Mouse (Mus musculus) kidney, adult 2 months (tissue): ENCODE results near the gene Bod1. TPM values are rescaled to one million over a fixed set of nuclear protein-coding genes. Genes with fewer than 3 reads are reported as not detected.

Source experiments
- DNase-seq: peaks from one replicate; pipeline ENCODE4 v3.0.0; 2021
- H3K27ac ChIP-seq: fragments of 200-500 bp; 2 replicates; pipeline ENCODE4 v1.5.1; 2012; ENCODE audit warnings: low read depth, low read length, control low read depth, inconsistent platforms; ENCODE audit not compliant: insufficient read depth
- H3K27me3 ChIP-seq: fragments of 200-500 bp; replicated peaks from 2 replicates; pipeline ENCODE4 v1.6.1; 2012; ENCODE audit warnings: mild to moderate bottlenecking, moderate library complexity, low read length, inconsistent platforms; ENCODE audit not compliant: control insufficient read depth, insufficient read depth
- H3K36me3 ChIP-seq: fragments of 200-500 bp; 2 replicates; pipeline ENCODE4 v1.6.1; 2012; ENCODE audit warnings: mild to moderate bottlenecking, moderate library complexity, low read length, inconsistent platforms; ENCODE audit not compliant: control insufficient read depth, insufficient read depth
- H3K4me1 ChIP-seq: fragments of 200-500 bp; 2 replicates; pipeline ENCODE4 v1.6.1; 2011; ENCODE audit warnings: low read length; ENCODE audit not compliant: control insufficient read depth, insufficient read depth
- H3K4me3 ChIP-seq: fragments of 200-500 bp; 2 replicates; pipeline ENCODE4 v1.5.1; 2011; ENCODE audit warnings: mild to moderate bottlenecking, low read depth, low read length, control low read depth; ENCODE audit not compliant: insufficient read depth
- CTCF ChIP-seq: fragments of 200-500 bp; conservative IDR thresholded peaks from 2 replicates; pipeline ENCODE4 v1.5.1; 2011; ENCODE audit warnings: low read depth, mild to moderate bottlenecking, control low read depth, low read length, moderate library complexity, mixed read lengths; ENCODE audit not compliant: insufficient read depth, insufficient read length
- POLR2A ChIP-seq: fragments of 200-500 bp; IDR thresholded peaks from one replicate; pipeline ENCODE4 v1.6.1; 2011; ENCODE audit warnings: low read depth, low read length, control low read depth
- WGBS: fragments of 180-500 bp; shearing (Covaris S2); methylation state at CpG from one replicate; pipeline ENCODE4 v1.1.7; 2018; 5-methylcytosine and 5-hydroxymethylcytosine counted together
- polyA plus RNA-seq: library from polyadenylated mRNA; depleted of rRNA; stranded (reverse); fragments of >200 nt; gene quantifications from 2 replicates; pipeline ENCODE4 v1.2.3, GENCODE M21; 2012

The Bod1 gene
- polyA plus RNA-seq, 1 experiment: 137 TPM

GRCm38 (mm10) chr11:31684126-31684525, 12.4 kb upstream of the Bod1 start:
- Histone ChIP-seq H3K4me3 (no peak overlapping the region), H3K4me1 (peaks cover 8% of the 10 kb centered on the region; the same call in 1 of the 2 replicates), H3K36me3 (no peaks in the 10 kb centered on the region), H3K27me3 (no peaks in the 10 kb centered on the region), H3K27ac (no peak overlapping the region)
- WGBS: 81% methylated on average over 2 of the region's 2 CpGs
- TF ChIP-seq CTCF: no peak
- no peak for TF ChIP-seq POLR2A
- no peak for DNase-seq

- peak; percentile 45 for DNase-seq
- Histone ChIP-seq H3K4me3 (no peak overlapping the region), H3K27ac (no peak overlapping the region), H3K36me3 (no peaks in the 10 kb centered on the region), H3K4me1 (peaks cover 2% of the 10 kb centered on the region; the same call in 1 of the 2 replicates), H3K27me3 (no peaks in the 10 kb centered on the region)
- 53% methylated on average over 16 of the region's 16 CpGs for WGBS
- TF ChIP-seq CTCF (no peak), POLR2A (no peak)
Measured at GRCm38 (mm10) chr11:31679840-31680381, 8.2 kb upstream of the Bod1 start.

- H3K4me3 ChIP-seq: no peak overlapping the region
- no peak for DNase-seq
- no peaks in the 10 kb centered on the region for H3K36me3 ChIP-seq
- H3K27ac ChIP-seq: no peak overlapping the region
- WGBS: 96% methylated on average over 5 of the region's 5 CpGs
- no peaks in the 10 kb centered on the region for H3K27me3 ChIP-seq
- TF ChIP-seq POLR2A (no peak), CTCF (no peak)
- H3K4me1 ChIP-seq: no peaks in the 10 kb centered on the region; the same call in 1 of the 2 replicates
Measured at GRCm38 (mm10) chr11:31677309-31677708, 5.6 kb upstream of the Bod1 start.

- Histone ChIP-seq H3K27ac (no peak overlapping the region), H3K4me1 (no peaks in the 10 kb centered on the region; the same call in 1 of the 2 replicates), H3K36me3 (no peaks in the 10 kb centered on the region), H3K27me3 (no peaks in the 10 kb centered on the region), H3K4me3 (no peak overlapping the region)
- 92% methylated on average over 3 of the region's 3 CpGs for WGBS
- no peak for TF ChIP-seq CTCF
- no peak for TF ChIP-seq POLR2A
- no peak for DNase-seq
Measured at GRCm38 (mm10) chr11:31676661-31677252, 5.1 kb upstream of the Bod1 start.

GRCm38 (mm10) chr11:31675430-31675829, 3.7 kb upstream of the Bod1 start:
- no peak for TF ChIP-seq POLR2A
- TF ChIP-seq CTCF: peak; percentile 44
- 42% methylated on average over 2 of the region's 2 CpGs for WGBS

GRCm38 (mm10) chr11:31672170-31672563, 482 bp upstream of the Bod1 start:
- DNase-seq: no peak
- peak overlapping the region; percentile 91 for H3K4me3 ChIP-seq
- no peaks in the 10 kb centered on the region for H3K27me3 ChIP-seq
- H3K27ac ChIP-seq: peak overlapping the region; percentile 33; the same call in 1 of the 2 replicates
- 15% methylated on average over 9 of the region's 9 CpGs for WGBS
- H3K36me3 ChIP-seq: no peaks in the 10 kb centered on the region; the same call in 1 of the 2 replicates
- peaks cover 8% of the 10 kb centered on the region; the same call in 1 of the 2 replicates for H3K4me1 ChIP-seq
- no peak for TF ChIP-seq POLR2A
- no peak for TF ChIP-seq CTCF

More at GRCm38 (mm10) chr11:31675430-31675829, 3.7 kb upstream of the Bod1 start:
- H3K4me1 ChIP-seq: no peaks in the 10 kb centered on the region; the same call in 1 of the 2 replicates
- H3K4me3 ChIP-seq: no peak overlapping the region
- DNase-seq: peak; percentile 80
- H3K27ac ChIP-seq: no peak overlapping the region
- no peaks in the 10 kb centered on the region for H3K27me3 ChIP-seq
- H3K36me3 ChIP-seq: no peaks in the 10 kb centered on the region

GRCm38 (mm10) chr11:31670468-31670921, 1.2 kb downstream of the Bod1 start:
- Histone ChIP-seq H3K36me3 (no peaks in the 10 kb centered on the region; the same call in 1 of the 2 replicates), H3K27me3 (no peaks in the 10 kb centered on the region), H3K27ac (peak overlapping the region; percentile 84), H3K4me1 (peaks cover 8% of the 10 kb centered on the region; the same call in 1 of the 2 replicates), H3K4me3 (peak overlapping the region; percentile 34)
- DNase-seq: peak; percentile 94
- WGBS: 19% methylated on average over 5 of the region's 5 CpGs
- TF ChIP-seq POLR2A: no peak
- TF ChIP-seq CTCF: no peak
